Mouse (Mus musculus) urinary bladder, postnatal 10 days (tissue): ENCODE measurements around the gene Brwd1.
"Not testable (repeated sequence)": the region's sequence is repeated elsewhere in the genome, so short reads cannot be mapped to it uniquely, and the experiment has no call there.

ENCODE experiments used
- DNase-seq: peaks from one replicate; pipeline ENCODE4 v3.0.0; 2022; ENCODE audit warnings: low spot score

The Brwd1 gene

DNA sequence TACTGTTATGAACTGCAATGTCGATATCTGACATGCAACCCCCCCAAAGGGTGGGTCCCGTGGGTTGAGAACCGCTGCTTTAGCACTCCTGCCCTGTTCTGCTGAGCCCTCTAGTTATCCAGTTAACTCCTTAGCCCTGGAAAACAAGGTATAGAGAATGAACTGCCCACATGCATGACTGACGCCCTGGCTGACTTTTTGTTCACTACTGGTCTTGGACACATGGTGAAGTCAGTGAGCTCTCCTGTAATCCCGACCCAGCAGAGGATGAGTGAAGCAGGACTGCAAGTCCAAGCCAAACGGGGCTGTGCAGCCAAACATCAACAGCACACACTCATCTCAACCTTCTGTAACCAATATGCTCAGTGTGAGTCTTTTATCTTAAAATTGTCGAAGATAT lies 1.8 kb downstream of the Brwd1 start:
- no peak for DNase-seq

- DNase-seq: no peak
Measured at GRCm38 (mm10) chr16:96068364-96068763, 14.0 kb downstream of the Brwd1 start.

- no peak for DNase-seq
Measured at GRCm38 (mm10) chr16:96066174-96066573, 16.2 kb downstream of the Brwd1 start.

DNA sequence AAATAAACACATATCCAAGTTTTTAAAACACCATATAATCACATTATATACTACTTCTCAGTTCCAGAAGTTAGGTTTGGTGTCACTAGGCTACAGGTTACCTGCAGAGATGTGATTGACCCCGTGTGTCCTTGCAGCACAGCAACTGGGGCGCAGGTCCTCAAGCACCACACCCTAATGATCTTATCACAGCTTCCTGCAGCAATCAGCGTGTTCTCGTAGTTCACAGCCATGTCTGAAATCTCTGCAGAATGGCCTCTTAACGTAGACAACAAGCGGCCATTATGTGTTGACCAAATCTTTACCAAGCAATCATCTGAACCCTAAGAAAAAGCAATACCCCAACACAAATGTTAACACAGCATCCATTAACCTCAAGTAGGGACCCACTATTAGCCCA lies 17.7 kb downstream of the Brwd1 start:
- peak; percentile 30 for DNase-seq

DNA sequence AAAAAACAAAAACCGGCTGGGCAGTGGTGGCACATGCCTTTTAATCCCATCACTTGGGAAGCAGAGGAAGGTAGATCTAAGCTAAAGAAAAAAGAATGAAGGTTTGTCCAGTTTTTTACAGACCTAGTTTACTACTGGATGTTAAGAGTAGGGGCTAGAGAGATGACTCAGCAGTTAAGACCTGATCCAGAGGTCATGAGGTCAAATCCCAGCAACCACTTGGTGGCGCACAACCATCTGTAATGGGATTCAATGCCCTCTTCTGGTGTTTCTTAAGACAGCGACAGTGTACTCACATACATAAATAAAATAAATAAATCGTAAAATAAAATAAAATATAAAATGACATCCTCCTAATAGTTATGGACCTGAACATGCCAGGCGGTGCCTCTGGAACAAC lies 38.2 kb downstream of the Brwd1 start:
- DNase-seq: no peak

GRCm38 (mm10) chr16:96040691-96041090 lies 41.6 kb downstream of the Brwd1 start:
- DNase-seq: no peak

- no peak for DNase-seq
Measured at GRCm38 (mm10) chr16:96039538-96039937, 42.8 kb downstream of the Brwd1 start.

- no peak for DNase-seq
Measured at GRCm38 (mm10) chr16:96034473-96034872, 47.9 kb downstream of the Brwd1 start.

- DNase-seq: no peak
Measured at GRCm38 (mm10) chr16:96032368-96033043, 49.8 kb downstream of the Brwd1 start.

DNA sequence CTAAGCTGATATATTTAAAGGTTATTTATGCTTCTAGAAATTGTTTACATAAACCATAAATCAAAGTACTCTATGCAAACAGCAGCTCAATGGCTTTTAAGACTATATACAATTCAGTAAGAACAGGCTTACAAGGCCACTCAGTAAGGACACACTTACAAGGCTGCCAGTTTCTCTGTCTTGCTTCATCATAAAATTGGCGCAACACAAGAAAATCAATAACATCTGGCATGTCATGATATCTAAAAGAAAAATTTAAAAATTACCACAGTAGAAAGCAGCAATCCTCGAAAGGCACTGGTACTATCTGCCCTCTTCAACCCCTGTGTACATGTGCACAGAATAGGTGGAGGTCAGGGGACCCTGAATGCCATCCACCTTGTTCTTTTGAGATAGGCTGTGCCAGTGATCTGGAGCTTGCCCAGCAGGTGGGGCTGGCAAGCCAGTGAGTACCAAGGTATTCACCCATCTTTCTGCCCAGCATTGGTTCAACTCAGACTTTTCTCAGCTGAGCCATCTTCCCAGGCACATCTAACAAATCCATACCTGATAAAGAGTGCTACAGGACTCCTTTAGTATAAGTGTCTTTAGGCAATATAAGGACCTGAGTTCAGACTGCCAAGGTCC lies 51.7 kb downstream of the Brwd1 start:
- DNase-seq: no peak

- no peak for DNase-seq
Measured at GRCm38 (mm10) chr16:96026256-96026655, 56.1 kb downstream of the Brwd1 start.

- no peak for DNase-seq
Measured at GRCm38 (mm10) chr16:96025244-96025643, 57.1 kb downstream of the Brwd1 start.

GRCm38 (mm10) chr16:96021045-96021444 lies 61.3 kb downstream of the Brwd1 start:
- no peak for DNase-seq

DNA sequence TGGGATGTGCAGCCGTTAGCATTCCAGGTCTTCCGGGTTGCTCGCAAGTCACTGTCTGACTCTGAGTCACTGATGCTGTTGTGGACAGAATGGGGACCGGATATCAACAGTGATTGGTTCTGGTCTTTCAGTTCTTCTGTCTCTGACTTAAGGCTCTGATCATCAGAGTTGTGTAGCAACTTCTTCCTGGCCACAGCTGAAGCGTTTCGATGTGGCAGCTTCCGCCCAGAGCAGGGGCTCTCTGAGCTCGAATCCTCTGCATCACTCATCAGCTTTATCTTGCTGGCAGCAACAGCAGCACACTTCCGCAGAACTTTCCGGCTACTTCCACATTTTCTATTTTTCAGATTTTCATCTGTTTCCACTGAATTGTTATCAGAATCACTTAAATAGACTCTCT lies 73.2 kb downstream of the Brwd1 start:
- not testable (repeated sequence) for DNase-seq

- DNase-seq: not testable (repeated sequence)
Measured at GRCm38 (mm10) chr16:96004278-96004677, 78.0 kb downstream of the Brwd1 start.

DNA sequence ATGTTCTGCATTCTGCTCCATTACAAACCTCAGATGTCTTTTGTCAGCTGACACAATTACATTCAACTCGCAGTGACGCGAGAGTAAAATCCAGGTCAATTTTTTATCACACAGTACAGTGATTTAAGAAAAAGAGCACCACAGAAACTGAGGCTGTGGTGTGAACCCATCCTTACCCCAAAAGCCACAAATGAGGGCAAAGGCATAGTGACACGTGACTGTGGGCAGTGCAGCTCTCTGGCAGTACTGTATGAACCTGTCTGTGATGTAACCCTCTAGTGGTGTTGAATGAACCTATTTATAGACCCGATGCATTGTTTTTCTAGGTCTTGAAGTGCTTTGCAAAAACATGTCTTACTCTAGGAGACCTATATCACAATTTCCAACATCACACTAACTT lies 83.0 kb downstream of the Brwd1 start:
- no peak for DNase-seq

GRCm38 (mm10) chr16:95996156-95996555 lies 86.2 kb downstream of the Brwd1 start:
- no peak for DNase-seq

GRCm38 (mm10) chr16:95994576-95994975 lies 87.8 kb downstream of the Brwd1 start:
- not testable (repeated sequence) for DNase-seq

- DNase-seq: no peak
Measured at GRCm38 (mm10) chr16:95992596-95992995, 89.7 kb downstream of the Brwd1 start.

GRCm38 (mm10) chr16:95991122-95991900 lies 91.0 kb downstream of the Brwd1 start:
- DNase-seq: no peak

GRCm38 (mm10) chr16:95990462-95991121 lies 91.7 kb downstream of the Brwd1 start, which contains the start of gene Psmg1:
Gene Psmg1 (minus strand): TSS chr16:95990960.
- peak; percentile 91 for DNase-seq

- DNase-seq: no peak
Measured at GRCm38 (mm10) chr16:95984911-95985310, 97.4 kb downstream of the Brwd1 start.
